Mouse (Mus musculus) forebrain, embryonic 13.5 days (tissue): ENCODE data around the gene Spns2. TPM values are rescaled to one million over a fixed set of nuclear protein-coding genes. Genes with fewer than 3 reads are reported as not detected.

Source experiments
- ATAC-seq: fragments of 200-750 bp; cut with Nextera tagmentation; 2 replicates; pipeline ENCODE4 v1.8.0; 2017
- H3K27ac ChIP-seq: fragments of 300-500 bp; sonication (generic); 2 replicates; pipeline ENCODE4 v1.5.1; 2015; ENCODE audit warnings: inconsistent platforms, mild to moderate bottlenecking, moderate library complexity
- H3K27me3 ChIP-seq: fragments of 300-500 bp; sonication (generic); 2 replicates; pipeline ENCODE4 v1.6.1; 2015; ENCODE audit warnings: mild to moderate bottlenecking, inconsistent platforms
- H3K36me3 ChIP-seq: fragments of 300-500 bp; sonication (generic); 2 replicates; pipeline ENCODE4 v1.6.1; 2015; ENCODE audit warnings: mild to moderate bottlenecking, inconsistent platforms; ENCODE audit not compliant: poor library complexity, severe bottlenecking
- H3K4me1 ChIP-seq: fragments of 300-500 bp; sonication (generic); 2 replicates; pipeline ENCODE4 v1.6.1; 2015; ENCODE audit warnings: inconsistent platforms
- H3K4me2 ChIP-seq: fragments of 300-500 bp; sonication (generic); 2 replicates; pipeline ENCODE4 v1.6.1; 2015; ENCODE audit warnings: inconsistent platforms, mild to moderate bottlenecking, moderate library complexity
- H3K4me3 ChIP-seq: fragments of 300-500 bp; sonication (generic); 2 replicates; pipeline ENCODE4 v1.5.1; 2015; ENCODE audit warnings: mild to moderate bottlenecking, inconsistent platforms
- H3K9ac ChIP-seq: fragments of 300-500 bp; sonication (generic); 2 replicates; pipeline ENCODE4 v1.6.1; 2015; ENCODE audit warnings: mild to moderate bottlenecking, inconsistent platforms
- H3K9me3 ChIP-seq: fragments of 300-500 bp; sonication (generic); replicated peaks from 2 replicates; pipeline ENCODE4 v1.6.1; 2016; ENCODE audit warnings: inconsistent platforms
- WGBS: fragments of 180-500 bp; shearing (Covaris S2); methylation state at CpG from one replicate; pipeline ENCODE4 v1.1.7; 2015; 5-methylcytosine and 5-hydroxymethylcytosine counted together
- polyA plus RNA-seq: library from polyadenylated mRNA; unstranded; fragments of >200 nt; fragmentation: Nextera tagmentation; extraction: Ambion mirVana; gene quantifications from 2 replicates; pipeline ENCODE4 v1.2.1, GENCODE M21; 2015

The Spns2 gene
- polyA plus RNA-seq, 1 experiment from 2014 or later = 3.6 TPM

GRCm38 (mm10) chr11:72428694-72429093 is 61.0 kb downstream of the Spns2 start:
- Histone ChIP-seq H3K9me3 (0 out of 2 replicates have a peak, but pooled peaks cover 3% of the 10 kb centered on the region), H3K4me3 (no peak overlapping the region), H3K27ac (no peak overlapping the region), H3K9ac (no peak overlapping the region), H3K36me3 (no peaks in the 10 kb centered on the region), H3K4me2 (no peak overlapping the region), H3K27me3 (peaks cover 4% of the 10 kb centered on the region; the same call in 1 of the 2 replicates), H3K4me1 (no peaks in the 10 kb centered on the region)
- WGBS = 4% methylated on average over 5 of the region's 5 CpGs
- peak; percentile 30; the same call in 1 of the 2 replicates for ATAC-seq

- Histone ChIP-seq H3K36me3 (no peaks in the 10 kb centered on the region), H3K27me3 (peaks cover 1% of the 10 kb centered on the region; the same call in 1 of the 2 replicates), H3K4me2 (no peak overlapping the region), H3K9me3 (0 out of 2 replicates have a peak, but pooled peaks cover 3% of the 10 kb centered on the region), H3K4me1 (no peaks in the 10 kb centered on the region), H3K9ac (no peak overlapping the region), H3K4me3 (no peak overlapping the region), H3K27ac (no peak overlapping the region)
- ATAC-seq = no peak
Observed at GRCm38 (mm10) chr11:72426884-72427283, 62.8 kb downstream of the Spns2 start.

GRCm38 (mm10) chr11:72425201-72425600 is 64.5 kb downstream of the Spns2 start:
- H3K27me3 ChIP-seq = no peaks in the 10 kb centered on the region
- no peak for ATAC-seq

GRCm38 (mm10) chr11:72423686-72424085 is 66.0 kb downstream of the Spns2 start:
- WGBS = 88% methylated on average over 4 of the region's 4 CpGs
- no peak for ATAC-seq
- no peaks in the 10 kb centered on the region for H3K36me3 ChIP-seq

More at GRCm38 (mm10) chr11:72425201-72425600, 64.5 kb downstream of the Spns2 start:
- Histone ChIP-seq H3K9me3 (0 out of 2 replicates have a peak, but pooled peaks cover 3% of the 10 kb centered on the region), H3K4me2 (no peak overlapping the region), H3K9ac (no peak overlapping the region), H3K36me3 (no peaks in the 10 kb centered on the region), H3K27ac (no peak overlapping the region), H3K4me1 (no peaks in the 10 kb centered on the region), H3K4me3 (no peak overlapping the region)

GRCm38 (mm10) chr11:72421518-72422278 is 68.0 kb downstream of the Spns2 start:
- Histone ChIP-seq H3K4me3 (no peak overlapping the region), H3K9me3 (no peaks in the 10 kb centered on the region), H3K36me3 (no peaks in the 10 kb centered on the region), H3K27ac (no peak overlapping the region), H3K4me2 (no peak overlapping the region), H3K4me1 (peaks cover 4% of the 10 kb centered on the region; the same call in 1 of the 2 replicates), H3K9ac (no peak overlapping the region), H3K27me3 (no peaks in the 10 kb centered on the region)
- no peak for ATAC-seq
- WGBS = 87% methylated on average over 11 of the region's 11 CpGs

More at GRCm38 (mm10) chr11:72423686-72424085, 66.0 kb downstream of the Spns2 start:
- H3K27ac ChIP-seq = no peak overlapping the region
- no peak overlapping the region for H3K4me2 ChIP-seq
- H3K9me3 ChIP-seq = 0 out of 2 replicates have a peak, but pooled peaks cover 3% of the 10 kb centered on the region
- H3K9ac ChIP-seq = no peak overlapping the region
- no peaks in the 10 kb centered on the region for H3K27me3 ChIP-seq
- H3K4me1 ChIP-seq = no peaks in the 10 kb centered on the region
- H3K4me3 ChIP-seq = no peak overlapping the region

GRCm38 (mm10) chr11:72420460-72421122 is 69.1 kb downstream of the Spns2 start:
- no peak overlapping the region for H3K27ac ChIP-seq
- H3K27me3 ChIP-seq = no peaks in the 10 kb centered on the region
- H3K36me3 ChIP-seq = no peaks in the 10 kb centered on the region
- H3K4me2 ChIP-seq = no peak overlapping the region
- whole genome bisulfite sequencing = 85% methylated on average over 6 of the region's 6 CpGs
- ATAC-seq = no peak
- H3K4me3 ChIP-seq = no peak overlapping the region
- H3K9me3 ChIP-seq = no peaks in the 10 kb centered on the region
- peaks cover 4% of the 10 kb centered on the region; the same call in 1 of the 2 replicates for H3K4me1 ChIP-seq
- H3K9ac ChIP-seq = no peak overlapping the region

GRCm38 (mm10) chr11:72419006-72419405 is 70.7 kb downstream of the Spns2 start:
- Histone ChIP-seq H3K27ac (no peak overlapping the region), H3K9ac (no peak overlapping the region), H3K4me2 (no peak overlapping the region), H3K9me3 (no peaks in the 10 kb centered on the region), H3K36me3 (no peaks in the 10 kb centered on the region), H3K4me1 (peaks cover 4% of the 10 kb centered on the region; the same call in 1 of the 2 replicates), H3K4me3 (no peak overlapping the region), H3K27me3 (no peaks in the 10 kb centered on the region)
- 93% methylated on average over 6 of the region's 6 CpGs for WGBS
- ATAC-seq = no peak

GRCm38 (mm10) chr11:72418227-72418626 is 71.5 kb downstream of the Spns2 start:
- H3K4me2 ChIP-seq = no peak overlapping the region
- H3K9ac ChIP-seq = no peak overlapping the region
- H3K4me3 ChIP-seq = no peak overlapping the region
- no peak for ATAC-seq
- WGBS = 36% methylated on average over 8 of the region's 8 CpGs
- H3K27ac ChIP-seq = no peak overlapping the region
- H3K4me1 ChIP-seq = peaks cover 4% of the 10 kb centered on the region; the same call in 1 of the 2 replicates
- H3K36me3 ChIP-seq = no peaks in the 10 kb centered on the region
- H3K27me3 ChIP-seq = no peaks in the 10 kb centered on the region
- no peaks in the 10 kb centered on the region for H3K9me3 ChIP-seq

- H3K9ac ChIP-seq = no peak overlapping the region
- no peaks in the 10 kb centered on the region for H3K36me3 ChIP-seq
- no peak overlapping the region for H3K4me2 ChIP-seq
- no peak overlapping the region for H3K27ac ChIP-seq
- H3K9me3 ChIP-seq = no peaks in the 10 kb centered on the region
- 7% methylated on average over 4 of the region's 4 CpGs for whole genome bisulfite sequencing
- no peak overlapping the region for H3K4me3 ChIP-seq
- H3K27me3 ChIP-seq = peaks cover 3% of the 10 kb centered on the region; the same call in 1 of the 2 replicates
- no peak for ATAC-seq
- peaks cover 4% of the 10 kb centered on the region; the same call in 1 of the 2 replicates for H3K4me1 ChIP-seq
Observed at GRCm38 (mm10) chr11:72417376-72417775, 72.3 kb downstream of the Spns2 start.

- no peak for ATAC-seq
- no peaks in the 10 kb centered on the region for H3K36me3 ChIP-seq
- WGBS = 92% methylated on average over 5 of the region's 5 CpGs
Observed at GRCm38 (mm10) chr11:72416666-72417065, 73.0 kb downstream of the Spns2 start.

GRCm38 (mm10) chr11:72415155-72415554 is 74.5 kb downstream of the Spns2 start:
- ATAC-seq = no peak
- Histone ChIP-seq H3K36me3 (no peaks in the 10 kb centered on the region), H3K9ac (no peak overlapping the region), H3K4me3 (no peak overlapping the region), H3K4me2 (no peak overlapping the region), H3K27ac (no peak overlapping the region), H3K27me3 (peaks cover 21% of the 10 kb centered on the region), H3K4me1 (peaks cover 20% of the 10 kb centered on the region), H3K9me3 (no peaks in the 10 kb centered on the region)
- WGBS = 87% methylated on average over 8 of the region's 8 CpGs

More at GRCm38 (mm10) chr11:72416666-72417065, 73.0 kb downstream of the Spns2 start:
- Histone ChIP-seq H3K4me3 (no peak overlapping the region), H3K9me3 (no peaks in the 10 kb centered on the region), H3K27ac (no peak overlapping the region), H3K9ac (no peak overlapping the region), H3K4me1 (peaks cover 7% of the 10 kb centered on the region), H3K4me2 (no peak overlapping the region), H3K27me3 (peaks cover 7% of the 10 kb centered on the region)

- Histone ChIP-seq H3K9me3 (no peaks in the 10 kb centered on the region), H3K9ac (no peak overlapping the region), H3K36me3 (no peaks in the 10 kb centered on the region), H3K27ac (no peak overlapping the region), H3K4me2 (no peak overlapping the region), H3K4me1 (peaks cover 20% of the 10 kb centered on the region), H3K27me3 (peaks cover 30% of the 10 kb centered on the region), H3K4me3 (no peak overlapping the region)
- no peak for ATAC-seq
- 67% methylated on average over 5 of the region's 5 CpGs for WGBS
Observed at GRCm38 (mm10) chr11:72413601-72414190, 76.0 kb downstream of the Spns2 start.
